Mouse (Mus musculus) heart, embryonic 12.5 days (tissue): Measurements from ENCODE around the gene Arl2bp. TPM values are rescaled to one million over a fixed set of nuclear protein-coding genes. Genes with fewer than 3 reads are reported as not detected.

Experiments
- ATAC-seq: fragments of 200-750 bp; cut with Nextera tagmentation; 2 replicates; pipeline ENCODE4 v1.8.0; 2017; ENCODE audit warnings: moderate TSS enrichment, moderate library complexity; ENCODE audit not compliant: insufficient number of reproducible peaks, low FRiP score
- H3K27ac ChIP-seq: fragments of 300-500 bp; sonication (generic); 2 replicates; pipeline ENCODE4 v1.5.1; 2016; ENCODE audit warnings: mild to moderate bottlenecking, moderate library complexity; ENCODE audit not compliant: poor library complexity, severe bottlenecking
- H3K27me3 ChIP-seq: fragments of 300-500 bp; sonication (generic); replicated peaks from 2 replicates; pipeline ENCODE4 v1.6.1; 2016; ENCODE audit warnings: mild to moderate bottlenecking, moderate library complexity
- H3K36me3 ChIP-seq: fragments of 300-500 bp; sonication (generic); 2 replicates; pipeline ENCODE4 v1.6.1; 2016; ENCODE audit warnings: mild to moderate bottlenecking, moderate library complexity
- H3K4me1 ChIP-seq: fragments of 300-500 bp; sonication (generic); replicated peaks from 2 replicates; pipeline ENCODE4 v1.6.1; 2016; ENCODE audit warnings: mild to moderate bottlenecking
- H3K4me2 ChIP-seq: fragments of 300-500 bp; sonication (generic); 2 replicates; pipeline ENCODE4 v1.6.1; 2016; ENCODE audit warnings: mild to moderate bottlenecking, moderate library complexity
- H3K4me3 ChIP-seq: fragments of 300-500 bp; sonication (generic); 2 replicates; pipeline ENCODE4 v1.5.1; 2016; ENCODE audit warnings: mild to moderate bottlenecking
- H3K9ac ChIP-seq: fragments of 300-500 bp; sonication (generic); 2 replicates; pipeline ENCODE4 v1.6.1; 2016; ENCODE audit warnings: mild to moderate bottlenecking, moderate library complexity
- H3K9me3 ChIP-seq: fragments of 300-500 bp; sonication (generic); replicated peaks from 2 replicates; pipeline ENCODE4 v1.6.1; 2016; ENCODE audit warnings: mild to moderate bottlenecking, moderate library complexity
- WGBS: fragments of 180-500 bp; shearing (Covaris S2); methylation state at CpG from one replicate; pipeline ENCODE4 v1.1.7; 2016; 5-methylcytosine and 5-hydroxymethylcytosine counted together
- polyA plus RNA-seq: library from polyadenylated mRNA; unstranded; fragments of >200 nt; fragmentation: Nextera tagmentation; extraction: Ambion mirVana; gene quantifications from 2 replicates; pipeline ENCODE4 v1.2.1, GENCODE M21; 2016

The Arl2bp gene
- 129 and 142 TPM in 2 replicates for polyA plus RNA-seq

DNA sequence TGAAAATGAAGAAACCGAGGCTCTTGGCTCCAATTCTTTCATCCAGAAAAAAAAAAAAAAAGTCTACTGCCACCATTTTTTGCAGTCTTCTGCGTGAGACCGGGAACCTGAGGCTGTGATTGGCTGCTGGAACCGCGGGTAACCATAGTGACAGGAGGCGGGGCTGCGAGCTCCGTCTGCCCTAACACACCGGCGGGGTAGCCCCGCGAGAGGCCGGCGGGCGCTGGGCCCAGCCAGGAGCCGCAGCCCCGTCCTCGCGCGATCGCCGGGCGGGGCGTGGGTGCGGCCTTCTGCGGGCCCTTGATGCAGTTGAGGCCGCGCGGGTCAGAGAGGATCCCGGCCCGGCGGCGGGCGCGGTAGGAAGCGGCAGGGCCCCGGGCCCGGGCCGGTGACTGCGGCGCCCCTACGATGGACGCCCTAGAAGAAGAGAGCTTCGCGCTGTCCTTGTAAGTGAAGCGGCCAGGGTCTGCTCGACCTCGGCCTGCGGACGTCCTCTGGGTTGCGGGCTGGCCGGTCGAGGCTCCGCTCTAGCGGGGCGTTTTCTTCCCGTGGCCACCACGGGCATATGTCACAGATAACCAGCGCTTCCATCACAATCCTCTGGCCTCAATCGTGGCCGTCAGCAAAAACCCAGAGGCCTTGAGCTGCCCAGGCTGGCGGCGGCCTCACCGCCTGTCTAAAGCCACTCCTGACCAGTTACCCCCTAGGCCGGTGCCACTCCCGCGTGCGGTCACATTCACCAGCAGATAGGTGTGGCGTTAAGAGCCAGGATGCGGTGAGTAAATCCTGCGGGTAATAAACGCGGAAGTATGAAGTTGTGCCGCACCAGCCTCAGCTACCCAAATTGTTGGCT, at the start of gene Arl2bp:
Gene Arl2bp, plus strand, starts transcription at position 145 of the 853 bp plus-strand sequence.
- peaks cover 35% of the 10 kb centered on the region for H3K36me3 ChIP-seq
- H3K27me3 ChIP-seq, result no peaks in the 10 kb centered on the region
- peak within 1 kb of the TSS; percentile 70 for H3K4me2 ChIP-seq
- peaks cover 13% of the 10 kb centered on the region for H3K4me1 ChIP-seq
- under 1% methylated on average over 74 of the region's 74 CpGs for WGBS
- H3K9me3 ChIP-seq, result no peaks in the 10 kb centered on the region
- ATAC-seq, result peak; percentile 98
- H3K9ac ChIP-seq, result peak within 1 kb of the TSS; percentile 96
- peak within 1 kb of the TSS; percentile 85 for H3K4me3 ChIP-seq
- H3K27ac ChIP-seq, result peak within 1 kb of the TSS; percentile 85

- H3K9me3 ChIP-seq, result no peaks in the 10 kb centered on the region
- no peak overlapping the region for H3K27ac ChIP-seq
- 90% methylated on average over 1 of the region's 1 CpGs for WGBS
- peaks cover 23% of the 10 kb centered on the region for H3K36me3 ChIP-seq
- H3K27me3 ChIP-seq, result no peaks in the 10 kb centered on the region
- no peak overlapping the region for H3K9ac ChIP-seq
- no peak for ATAC-seq
- H3K4me1 ChIP-seq, result no peaks in the 10 kb centered on the region
- no peak overlapping the region for H3K4me2 ChIP-seq
- H3K4me3 ChIP-seq, result no peak overlapping the region
These were observed 41.5 kb upstream of the Arl2bp start for GRCm38 (mm10) chr8:94624885-94625284.

GRCm38 (mm10) chr8:94633564-94634194, 32.7 kb upstream of the Arl2bp start:
- H3K4me2 ChIP-seq, result no peak overlapping the region
- peaks cover 69% of the 10 kb centered on the region for H3K36me3 ChIP-seq
- no peak overlapping the region for H3K27ac ChIP-seq
- no peak for ATAC-seq
- H3K9me3 ChIP-seq, result no peaks in the 10 kb centered on the region
- no peaks in the 10 kb centered on the region for H3K27me3 ChIP-seq
- no peaks in the 10 kb centered on the region for H3K4me1 ChIP-seq
- H3K9ac ChIP-seq, result no peak overlapping the region
- H3K4me3 ChIP-seq, result no peak overlapping the region
- 81% methylated on average over 2 of the region's 2 CpGs for WGBS

GRCm38 (mm10) chr8:94634211-94634610, 32.2 kb upstream of the Arl2bp start:
- Histone ChIP-seq H3K36me3 (peaks cover 72% of the 10 kb centered on the region), H3K4me2 (no peak overlapping the region), H3K9ac (no peak overlapping the region)

DNA sequence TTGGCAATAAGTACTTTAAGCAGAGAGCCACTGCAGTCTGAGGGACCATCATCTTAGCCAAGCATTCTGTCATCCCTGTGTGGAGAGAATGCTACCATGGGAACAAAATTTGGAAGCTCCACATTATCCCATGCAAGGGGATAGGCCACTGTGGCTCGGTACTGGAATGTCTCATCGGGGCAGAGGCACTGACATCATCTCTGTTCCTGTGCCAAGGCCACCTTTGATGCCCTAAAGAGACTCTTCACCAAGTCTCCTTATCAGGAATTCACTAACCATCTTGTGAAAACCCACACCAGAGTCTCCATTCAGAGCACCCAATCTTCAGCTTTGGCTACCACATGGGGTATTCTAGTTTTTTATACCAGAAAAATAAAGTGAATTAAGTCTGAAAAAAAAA, 25.2 kb upstream of the Arl2bp start:
- no peak overlapping the region for H3K27ac ChIP-seq
- H3K4me1 ChIP-seq, result no peaks in the 10 kb centered on the region
- 79% methylated on average over 2 of the region's 2 CpGs for WGBS
- no peak overlapping the region for H3K4me2 ChIP-seq
- H3K27me3 ChIP-seq, result no peaks in the 10 kb centered on the region
- no peak overlapping the region for H3K4me3 ChIP-seq
- ATAC-seq, result no peak
- H3K9ac ChIP-seq, result no peak overlapping the region
- no peaks in the 10 kb centered on the region for H3K9me3 ChIP-seq
- peaks cover 70% of the 10 kb centered on the region for H3K36me3 ChIP-seq

More at GRCm38 (mm10) chr8:94634211-94634610, 32.2 kb upstream of the Arl2bp start:
- Histone ChIP-seq H3K27ac (no peak overlapping the region), H3K9me3 (no peaks in the 10 kb centered on the region), H3K4me3 (no peak overlapping the region), H3K4me1 (no peaks in the 10 kb centered on the region), H3K27me3 (no peaks in the 10 kb centered on the region)
- ATAC-seq, result no peak

DNA sequence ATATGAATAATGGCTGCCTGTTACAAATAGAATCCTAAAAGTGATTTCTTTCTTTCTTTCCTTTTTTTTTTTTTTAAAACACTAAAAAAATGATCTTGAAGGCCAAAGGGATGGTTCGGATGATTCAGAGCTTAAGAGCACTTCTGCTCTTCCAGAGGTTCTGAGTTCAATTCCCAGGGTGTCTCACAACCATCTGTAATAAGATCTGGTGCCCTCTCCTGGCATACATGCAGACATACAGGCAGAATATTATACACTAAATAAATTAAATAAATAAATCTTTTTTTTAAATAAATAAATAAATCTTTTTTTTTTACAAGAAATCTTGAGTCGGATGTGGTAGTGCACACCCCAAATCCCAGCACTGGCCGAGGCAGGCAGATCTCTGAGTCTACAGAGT, 24.5 kb upstream of the Arl2bp start:
- no peaks in the 10 kb centered on the region for H3K9me3 ChIP-seq

GRCm38 (mm10) chr8:94645202-94645601, 21.2 kb upstream of the Arl2bp start:
- peaks cover 60% of the 10 kb centered on the region for H3K36me3 ChIP-seq
- WGBS, result 39% methylated on average over 1 of the region's 1 CpGs

More for the DNA sequence above, 24.5 kb upstream of the Arl2bp start:
- peaks cover 70% of the 10 kb centered on the region for H3K36me3 ChIP-seq
- H3K9ac ChIP-seq, result no peak overlapping the region
- H3K27ac ChIP-seq, result no peak overlapping the region
- no peaks in the 10 kb centered on the region for H3K27me3 ChIP-seq
- no peaks in the 10 kb centered on the region for H3K4me1 ChIP-seq
- ATAC-seq, result no peak
- no peak overlapping the region for H3K4me2 ChIP-seq
- no peak overlapping the region for H3K4me3 ChIP-seq
- 90% methylated on average over 3 of the region's 3 CpGs for WGBS

DNA sequence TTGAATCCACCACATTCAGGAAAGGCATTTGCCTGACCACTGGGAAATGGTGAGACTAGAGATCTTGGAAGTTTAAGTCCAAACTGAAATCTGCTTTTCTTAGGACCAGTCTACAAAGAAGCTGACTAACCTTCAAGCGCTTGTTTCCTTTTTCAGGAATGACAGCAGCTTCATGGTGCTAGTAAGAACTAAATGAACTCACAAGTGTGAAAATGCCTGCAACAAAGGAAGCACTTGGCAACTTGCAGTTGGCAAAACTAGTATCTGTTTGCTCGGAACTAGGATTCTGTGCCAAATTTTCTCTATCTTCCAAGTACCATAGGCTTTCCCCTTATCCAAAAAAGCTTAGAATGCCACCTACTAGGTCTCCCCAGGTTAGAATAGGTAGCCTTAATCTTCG, 20.2 kb upstream of the Arl2bp start:
- Histone ChIP-seq H3K36me3 (peaks cover 57% of the 10 kb centered on the region), H3K27ac (no peak overlapping the region), H3K4me3 (no peak overlapping the region), H3K27me3 (no peaks in the 10 kb centered on the region), H3K9me3 (no peaks in the 10 kb centered on the region), H3K4me1 (no peaks in the 10 kb centered on the region), H3K4me2 (no peak overlapping the region), H3K9ac (no peak overlapping the region)
- ATAC-seq, result no peak
- WGBS, result 86% methylated on average over 3 of the region's 3 CpGs

More at GRCm38 (mm10) chr8:94645202-94645601, 21.2 kb upstream of the Arl2bp start:
- Histone ChIP-seq H3K4me2 (no peak overlapping the region), H3K27me3 (no peaks in the 10 kb centered on the region), H3K27ac (no peak overlapping the region), H3K9me3 (no peaks in the 10 kb centered on the region), H3K4me3 (no peak overlapping the region), H3K4me1 (no peaks in the 10 kb centered on the region), H3K9ac (no peak overlapping the region)
- ATAC-seq, result no peak

DNA sequence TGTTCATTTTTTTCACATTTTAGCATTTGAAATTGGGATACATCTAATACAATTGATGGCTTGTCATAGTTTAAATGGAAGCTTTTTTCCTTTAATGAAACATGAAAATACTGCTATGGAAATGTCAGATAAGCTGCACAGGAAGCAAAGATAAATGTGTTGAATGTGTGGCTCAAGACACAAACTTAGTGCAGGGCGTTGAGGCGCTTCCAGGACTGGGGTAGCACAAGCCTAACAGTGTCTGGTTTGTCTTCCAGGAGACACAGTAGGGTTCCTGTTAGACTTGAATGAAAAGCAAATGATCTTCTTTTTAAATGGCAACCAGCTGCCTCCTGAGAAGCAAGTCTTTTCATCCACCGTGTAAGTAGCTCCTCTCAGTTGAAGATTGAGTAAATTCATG, 16.9 kb upstream of the Arl2bp start:
- Histone ChIP-seq H3K4me1 (no peaks in the 10 kb centered on the region), H3K36me3 (peaks cover 68% of the 10 kb centered on the region), H3K27ac (no peak overlapping the region), H3K9me3 (no peaks in the 10 kb centered on the region), H3K9ac (no peak overlapping the region), H3K27me3 (no peaks in the 10 kb centered on the region), H3K4me2 (no peak overlapping the region), H3K4me3 (no peak overlapping the region)
- 64% methylated on average over 3 of the region's 3 CpGs for WGBS
- ATAC-seq, result no peak

- 86% methylated on average over 3 of the region's 3 CpGs for WGBS
- no peak for ATAC-seq
- peaks cover 70% of the 10 kb centered on the region for H3K36me3 ChIP-seq
These were observed 13.4 kb upstream of the Arl2bp start for GRCm38 (mm10) chr8:94652951-94653350.

GRCm38 (mm10) chr8:94654994-94655393, 11.4 kb upstream of the Arl2bp start:
- Histone ChIP-seq H3K9me3 (no peaks in the 10 kb centered on the region), H3K9ac (no peak overlapping the region), H3K27me3 (no peaks in the 10 kb centered on the region), H3K4me3 (no peak overlapping the region), H3K36me3 (peaks cover 68% of the 10 kb centered on the region), H3K4me2 (no peak overlapping the region), H3K4me1 (no peaks in the 10 kb centered on the region), H3K27ac (no peak overlapping the region)
- no peak for ATAC-seq

More at GRCm38 (mm10) chr8:94652951-94653350, 13.4 kb upstream of the Arl2bp start:
- Histone ChIP-seq H3K4me3 (no peak overlapping the region), H3K4me2 (no peak overlapping the region), H3K9me3 (no peaks in the 10 kb centered on the region), H3K27me3 (no peaks in the 10 kb centered on the region), H3K4me1 (no peaks in the 10 kb centered on the region), H3K27ac (no peak overlapping the region), H3K9ac (no peak overlapping the region)
